Mouse (Mus musculus) left cerebral cortex, adult 2 months (tissue): Measurements from ENCODE around the gene Efcab7. TPM values are rescaled to one million over a fixed set of nuclear protein-coding genes. Genes with fewer than 3 reads are reported as not detected.

Source experiments
- DNase-seq, 2 experiments: peaks; one replicate each; pipeline ENCODE4 v3.0.0; 2021 to 2022; ENCODE audit warnings: low spot score in 2 of 2, mixed read lengths in 1 of 2; ENCODE audit errors: extremely low spot score in 1 of 2
- H3K27ac ChIP-seq: fragments of 200-600 bp; 2 replicates; pipeline ENCODE4 v1.8.1; 2022
- H3K4me3 ChIP-seq: fragments of 200-600 bp; 2 replicates; pipeline ENCODE4 v1.8.1; 2022
- CTCF ChIP-seq: fragments of 200-600 bp; IDR thresholded peaks from 2 replicates; pipeline ENCODE4 v1.8.1; 2022; ENCODE audit warnings: antibody characterized with exemption, mild to moderate bottlenecking, moderate library complexity
- intact Hi-C: fragments of 180-260 bp; cut with DNase I; formaldehyde crosslinking; loops from one replicate; pipeline ENCODE4 v1.15.1; 2025
- total RNA-seq, 2 experiments: library from RNA; stranded (reverse); gene quantifications; 2 replicates each; pipeline ENCODE4 v1.2.3; 2021

Efcab7 gene
- total RNA-seq, 2 experiments from 2014 or later, result 4.7 to 5.7 TPM

DNA sequence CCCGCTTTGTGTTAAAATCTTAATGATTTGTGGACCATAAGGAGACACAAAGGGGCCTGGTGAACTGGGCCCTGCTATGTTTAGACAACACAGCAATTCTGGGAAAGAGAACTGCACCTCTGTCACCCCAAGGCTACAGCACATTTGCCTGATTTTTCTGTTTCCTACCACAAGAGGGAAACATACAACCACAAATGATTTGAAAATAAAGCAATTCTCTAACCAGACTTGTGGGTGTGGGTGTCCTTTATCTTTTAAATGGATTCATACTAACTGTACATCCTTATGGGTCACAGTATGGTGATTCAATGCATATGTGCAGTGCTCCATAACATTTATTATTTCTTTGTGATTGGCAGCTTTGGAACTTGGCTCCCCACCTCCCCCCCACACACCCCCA is 118.2 kb downstream of the Efcab7 start:
- TF ChIP-seq CTCF, result peak; percentile 65
- no peak for DNase-seq
- intact Hi-C loops, result loop anchor here (1.0 to 5.0 kb wide), 2 partner anchors 591 to 1035 kb away; no protein-coding TSS in a partner anchor
- H3K27ac ChIP-seq, result no peak overlapping the region
- no peak overlapping the region for H3K4me3 ChIP-seq

DNA sequence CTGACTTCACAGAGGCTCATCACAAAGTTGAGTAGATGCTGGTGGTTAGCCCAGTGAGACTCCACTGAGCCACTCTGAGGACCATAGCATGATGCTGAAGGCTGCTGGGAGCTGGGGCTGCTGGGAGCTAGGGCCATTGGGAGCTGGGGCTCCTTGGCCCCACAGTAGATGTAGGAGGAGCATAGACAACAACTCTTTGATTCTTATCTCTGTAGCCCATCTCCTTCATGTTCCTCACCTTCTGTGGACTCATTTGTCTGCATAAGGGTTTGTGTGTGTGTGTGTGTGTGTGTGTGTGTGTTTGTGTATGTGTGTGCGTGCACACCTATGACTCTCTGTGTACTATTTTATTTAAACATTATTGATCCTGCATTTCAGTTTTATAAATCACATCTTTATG is 118.9 kb downstream of the Efcab7 start:
- H3K27ac ChIP-seq, result no peak overlapping the region
- intact Hi-C loops, result loop anchor here (1.0 to 5.0 kb wide), 2 partner anchors 590 to 1034 kb away; no protein-coding TSS in a partner anchor
- no peak overlapping the region for H3K4me3 ChIP-seq
- TF ChIP-seq CTCF, result no peak
- DNase-seq, result no peak

DNA sequence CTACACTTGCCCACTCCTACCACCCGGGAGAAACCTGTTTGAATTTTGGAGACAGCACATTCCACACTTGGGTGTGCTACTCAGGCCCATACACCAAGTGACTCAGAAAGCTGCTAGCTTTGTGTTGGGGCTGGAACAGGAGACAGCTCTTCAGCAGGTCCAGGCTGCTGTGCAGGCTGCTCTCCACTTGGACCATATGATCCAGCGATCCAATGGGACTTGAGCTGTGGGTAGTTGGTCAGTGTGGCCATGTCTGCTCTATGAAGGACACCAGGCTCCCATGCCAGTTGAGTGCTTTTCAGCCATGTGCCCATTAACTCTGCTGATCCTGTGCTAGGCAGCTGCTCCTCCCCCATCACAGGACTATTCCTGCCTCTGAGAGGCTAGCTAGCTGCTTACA is 124.9 kb downstream of the Efcab7 start:
- no peak overlapping the region for H3K4me3 ChIP-seq
- no peak for TF ChIP-seq CTCF
- no peak overlapping the region for H3K27ac ChIP-seq
- DNase-seq, result no peak
- intact Hi-C loops, result no loop called here

DNA sequence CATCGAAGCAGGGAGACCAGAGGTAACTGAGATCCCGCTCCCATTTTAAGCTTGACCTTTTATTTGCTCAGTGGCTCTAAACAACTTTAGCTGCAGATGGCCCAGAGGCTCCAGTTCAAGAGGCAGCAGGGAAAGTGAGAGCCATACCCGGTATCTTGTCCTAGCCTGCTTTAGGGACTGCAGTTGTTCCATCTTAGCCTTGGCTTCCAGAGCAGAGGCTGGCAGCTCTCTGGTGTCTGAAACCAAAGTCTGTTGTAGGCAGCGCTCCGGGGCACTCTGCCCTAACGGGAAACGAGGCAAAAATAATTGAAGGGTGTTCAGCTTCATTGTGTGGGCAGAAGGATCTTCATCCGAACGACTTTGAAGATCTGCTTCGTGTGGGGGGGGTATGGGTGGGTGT is 126.4 kb downstream of the Efcab7 start:
- TF ChIP-seq CTCF, result no peak
- no peak overlapping the region for H3K4me3 ChIP-seq
- intact Hi-C loops, result no loop called here
- H3K27ac ChIP-seq, result no peak overlapping the region
- no peak for DNase-seq

DNA sequence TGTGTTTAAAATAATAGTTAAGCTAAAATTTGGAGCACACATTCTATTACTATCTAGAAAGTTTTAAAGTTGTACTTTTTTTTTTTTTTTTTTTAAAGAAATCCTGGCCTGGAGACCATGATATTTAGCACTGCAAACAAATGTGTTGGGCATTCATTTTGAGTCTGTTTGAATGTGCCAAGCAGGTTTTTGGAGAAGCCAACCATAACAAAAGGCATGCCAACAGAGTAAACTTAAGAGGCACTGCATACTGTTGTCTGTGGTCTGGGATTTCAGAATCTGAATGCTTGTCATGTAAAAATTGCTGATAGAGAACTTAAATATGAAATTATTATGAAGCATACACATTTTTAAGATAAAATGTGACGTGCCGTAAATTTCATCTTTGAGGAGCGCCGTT is 128.2 kb downstream of the Efcab7 start:
- TF ChIP-seq CTCF, result no peak
- no peak overlapping the region for H3K4me3 ChIP-seq
- no peak for DNase-seq
- intact Hi-C loops, result no loop called here
- no peak overlapping the region for H3K27ac ChIP-seq

DNA sequence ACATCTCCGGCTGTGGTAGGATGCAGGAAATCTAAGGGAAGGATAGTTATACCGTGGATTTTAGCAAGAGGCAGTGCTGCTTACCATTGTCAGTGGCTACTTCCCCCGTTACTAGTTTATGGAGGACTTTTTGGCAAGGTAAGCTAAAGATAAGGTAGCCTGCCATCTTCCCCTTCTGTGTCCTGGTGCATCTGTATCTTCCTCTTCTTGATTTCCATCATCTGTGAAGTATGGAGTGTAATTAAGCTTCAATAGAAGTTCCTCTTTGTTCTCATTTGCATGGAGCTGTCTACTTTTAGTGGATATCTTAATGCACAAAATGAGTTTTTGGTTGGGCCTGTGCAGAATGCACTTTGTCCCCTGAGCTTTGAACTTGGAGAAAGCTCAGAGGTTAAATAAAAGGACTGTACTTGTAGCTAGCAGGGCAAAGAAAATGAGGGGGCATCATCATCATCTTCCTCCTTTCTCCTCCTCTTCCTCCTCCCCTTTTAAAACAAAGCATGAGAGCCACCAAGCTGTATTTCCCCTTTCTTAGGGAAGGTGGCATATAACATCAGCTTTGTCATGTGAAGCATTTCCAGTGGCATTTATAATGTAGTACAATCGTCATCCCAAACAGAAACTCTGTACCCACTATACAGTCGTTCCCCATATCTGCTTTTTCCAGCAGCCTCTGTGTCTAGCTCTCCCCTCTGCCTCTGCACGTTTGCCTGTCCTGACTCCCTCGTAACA is 129.3 kb downstream of the Efcab7 start:
- no peak overlapping the region for H3K4me3 ChIP-seq
- no peak for TF ChIP-seq CTCF
- intact Hi-C loops, result no loop called here
- DNase-seq, result no peak
- H3K27ac ChIP-seq, result no peak overlapping the region

DNA sequence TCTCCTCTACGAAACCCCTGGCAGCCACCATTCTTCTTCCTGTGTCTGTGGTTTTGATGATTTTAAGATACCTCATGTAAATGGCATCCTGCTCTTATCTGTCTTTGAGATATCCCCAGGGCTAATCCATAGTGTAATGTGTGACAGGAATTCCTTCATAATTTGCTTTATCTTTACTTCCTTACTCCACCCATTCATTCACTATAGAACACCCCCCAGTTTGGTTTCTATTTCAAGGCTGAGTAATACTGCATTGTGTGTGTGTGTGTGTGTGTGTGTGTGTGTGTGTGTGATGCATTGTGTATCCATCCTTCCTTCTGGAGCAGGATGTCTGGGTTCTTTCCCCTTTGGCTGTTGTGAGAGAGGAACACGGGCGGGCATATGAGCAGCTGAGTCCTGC is 130.3 kb downstream of the Efcab7 start:
- Histone ChIP-seq H3K27ac (no peak overlapping the region), H3K4me3 (no peak overlapping the region)
- no peak for DNase-seq
- intact Hi-C loops, result no loop called here
- no peak for TF ChIP-seq CTCF

Other genes with a start within 250 kb of the Efcab7 start
- not detected for gene Foxd3, start 172.9 kb upstream of the Efcab7 start, total RNA-seq
- 10 to 100 TPM; 11.5 to 11.7 TPM for gene Alg6, start 113.5 kb upstream of the Efcab7 start, total RNA-seq
- 10 to 100 TPM; 50.6 to 52.2 TPM for gene Pgm1, start 100.2 kb downstream of the Efcab7 start, total RNA-seq
- 1 to 10 TPM; 4.1 to 4.8 TPM for gene Itgb3bp, start 100.6 kb downstream of the Efcab7 start, total RNA-seq